Mouse (Mus musculus) stomach, postnatal 0 days (tissue): ENCODE measurements around the gene Lamp1. TPM values are rescaled to one million over a fixed set of nuclear protein-coding genes. Genes with fewer than 3 reads are reported as not detected.
A peak's percentile ranks its signal among the peaks of the same experiment; 100 is the strongest.

Source experiments
- ATAC-seq: fragments of 200-750 bp; cut with Nextera tagmentation; 2 replicates; pipeline ENCODE4 v1.8.0; 2017; ENCODE audit not compliant: low FRiP score, low TSS enrichment
- DNase-seq: peaks from one replicate; pipeline ENCODE4 v3.0.0-alpha.2; 2016; ENCODE audit warnings: low spot score
- H3K27ac ChIP-seq: fragments of 300-500 bp; sonication (generic); replicated peaks from 2 replicates; pipeline ENCODE4 v1.5.1; 2014; ENCODE audit warnings: mild to moderate bottlenecking, control low read depth
- H3K27me3 ChIP-seq: fragments of 300-500 bp; sonication (generic); 2 replicates; pipeline ENCODE4 v1.6.1; 2014; ENCODE audit warnings: low read length; ENCODE audit not compliant: control insufficient read depth, insufficient read depth
- H3K36me3 ChIP-seq: fragments of 300-500 bp; sonication (generic); 2 replicates; pipeline ENCODE4 v1.6.1; 2014; ENCODE audit warnings: low read length, mixed read lengths; ENCODE audit not compliant: control insufficient read depth, insufficient read depth
- H3K4me1 ChIP-seq: fragments of 300-500 bp; sonication (generic); replicated peaks from 2 replicates; pipeline ENCODE4 v1.6.1; 2014; ENCODE audit warnings: antibody characterized with exemption; ENCODE audit not compliant: control insufficient read depth, insufficient read depth
- H3K4me2 ChIP-seq: fragments of 300-500 bp; sonication (generic); replicated peaks from 2 replicates; pipeline ENCODE4 v1.6.1; 2014; ENCODE audit warnings: low read depth, mild to moderate bottlenecking, control low read depth, moderate library complexity
- H3K4me3 ChIP-seq: fragments of 300-500 bp; sonication (generic); 2 replicates; pipeline ENCODE4 v1.5.1; 2014; ENCODE audit warnings: low read depth, low read length, control low read depth
- H3K9ac ChIP-seq: fragments of 300-500 bp; sonication (generic); 2 replicates; pipeline ENCODE4 v1.6.1; 2014; ENCODE audit warnings: mild to moderate bottlenecking, low read length, control low read depth, mixed read lengths
- H3K9me3 ChIP-seq: fragments of 300-500 bp; sonication (generic); 2 replicates; pipeline ENCODE4 v1.6.1; 2016; ENCODE audit warnings: low read length; ENCODE audit not compliant: control insufficient read depth
- CTCF ChIP-seq: IDR thresholded peaks from 2 replicates; pipeline ENCODE4 v1.5.1; 2016; ENCODE audit warnings: antibody characterized with exemption, low read depth, mild to moderate bottlenecking, moderate library complexity
- EP300 ChIP-seq: optimal IDR thresholded peaks from 2 replicates; pipeline ENCODE3; 2016; ENCODE audit warnings: antibody characterized with exemption
- WGBS: fragments of 180-500 bp; shearing (Covaris S2); extraction: QIAGEN DNeasy Blood & Tissue Kit; methylation state at CpG from one replicate; pipeline ENCODE4 v1.1.7; 2014; 5-methylcytosine and 5-hydroxymethylcytosine counted together
- polyA plus RNA-seq: library from polyadenylated mRNA; unstranded; fragments of >200 nt; fragmentation: Nextera tagmentation; extraction: Ambion mirVana; gene quantifications from 2 replicates; pipeline ENCODE4 v1.2.1, GENCODE M21; 2015

The Lamp1 gene
- polyA plus RNA-seq, 1 experiment from 2014 or later = 260 TPM

DNA sequence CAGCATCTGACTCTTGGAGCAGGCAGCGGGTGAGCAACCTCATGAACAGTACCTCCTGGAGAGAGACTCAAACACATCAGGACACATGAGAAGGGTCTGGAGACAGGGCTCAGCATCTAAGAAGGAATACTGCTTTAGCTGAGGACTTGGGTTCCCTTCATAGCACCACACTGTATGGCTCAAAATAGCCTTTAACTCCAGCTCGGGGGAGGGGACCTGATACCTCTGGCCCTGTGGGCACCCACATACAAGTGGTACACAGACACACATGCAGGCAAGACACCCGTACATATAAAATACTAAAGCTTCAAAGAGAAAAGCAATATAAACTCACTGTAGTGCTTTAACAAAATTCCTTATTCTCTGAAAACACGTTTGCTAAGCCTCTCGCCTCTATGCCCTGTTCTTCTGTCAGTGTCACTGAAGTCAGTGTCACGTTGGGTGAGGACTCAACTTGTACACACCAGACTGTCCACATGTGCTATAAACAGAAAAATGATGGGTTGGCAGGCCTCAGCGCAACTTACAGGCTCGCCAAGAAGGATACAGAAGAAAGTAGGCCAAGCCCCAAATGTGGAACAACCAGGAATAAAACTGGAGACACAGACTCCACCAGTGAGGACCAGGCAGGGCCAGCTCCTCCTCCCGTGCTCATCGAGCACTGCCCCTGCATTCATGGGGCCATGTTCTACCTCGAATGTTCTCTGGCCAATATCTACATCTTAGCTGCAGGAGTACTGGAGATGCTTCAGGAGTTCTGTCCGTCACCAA lies 2.4 kb upstream of the Lamp1 start:
- peaks cover 4% of the 10 kb centered on the region for H3K4me1 ChIP-seq
- WGBS = 72% methylated on average over 12 of the region's 12 CpGs
- H3K4me2 ChIP-seq = no peak overlapping the region
- DNase-seq (no peak), ATAC-seq (no peak)
- H3K9ac ChIP-seq = no peak overlapping the region
- no peak overlapping the region for H3K27ac ChIP-seq
- TF ChIP-seq CTCF = no peak
- TF ChIP-seq EP300 = no peak
- H3K27me3 ChIP-seq = no peaks in the 10 kb centered on the region
- no peak overlapping the region for H3K4me3 ChIP-seq
- no peaks in the 10 kb centered on the region for H3K9me3 ChIP-seq
- no peaks in the 10 kb centered on the region for H3K36me3 ChIP-seq

DNA sequence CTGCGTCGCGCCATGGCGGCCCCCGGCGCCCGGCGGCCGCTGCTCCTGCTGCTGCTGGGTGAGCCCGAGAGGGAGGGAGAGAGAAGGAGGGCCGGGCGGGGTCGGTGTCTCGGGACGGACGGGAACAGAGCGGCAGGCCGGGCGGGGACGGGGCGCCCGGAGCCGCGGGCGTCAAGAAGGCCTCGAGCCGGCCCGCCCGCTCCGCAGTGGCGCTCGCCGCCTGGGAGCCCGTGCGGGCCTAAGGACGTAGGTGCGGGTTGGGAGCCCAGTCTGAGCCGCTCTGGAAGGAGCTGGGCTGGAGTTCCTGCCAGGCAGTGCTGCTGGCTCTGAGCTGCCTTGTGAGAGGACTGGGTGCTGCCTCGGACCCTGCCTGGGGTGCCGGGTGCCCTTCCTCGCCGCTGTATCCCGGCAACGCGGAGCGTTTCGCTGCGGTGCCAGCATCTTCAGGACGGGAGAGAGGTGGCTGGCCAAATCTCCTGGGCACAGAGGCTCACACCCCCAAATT lies 468 bp downstream of the Lamp1 start:
- Histone ChIP-seq H3K9me3 (no peaks in the 10 kb centered on the region), H3K4me2 (peak overlapping the region; percentile 75), H3K27me3 (no peaks in the 10 kb centered on the region), H3K27ac (peak overlapping the region; percentile 88), H3K36me3 (no peaks in the 10 kb centered on the region), H3K9ac (peak overlapping the region; percentile 99), H3K4me3 (peak overlapping the region; percentile 97), H3K4me1 (peaks cover 4% of the 10 kb centered on the region)
- DNase-seq (no peak), ATAC-seq (peak; percentile 69)
- TF ChIP-seq EP300 (no peak), CTCF (no peak)
- under 1% methylated on average over 39 of the region's 49 CpGs for WGBS

DNA sequence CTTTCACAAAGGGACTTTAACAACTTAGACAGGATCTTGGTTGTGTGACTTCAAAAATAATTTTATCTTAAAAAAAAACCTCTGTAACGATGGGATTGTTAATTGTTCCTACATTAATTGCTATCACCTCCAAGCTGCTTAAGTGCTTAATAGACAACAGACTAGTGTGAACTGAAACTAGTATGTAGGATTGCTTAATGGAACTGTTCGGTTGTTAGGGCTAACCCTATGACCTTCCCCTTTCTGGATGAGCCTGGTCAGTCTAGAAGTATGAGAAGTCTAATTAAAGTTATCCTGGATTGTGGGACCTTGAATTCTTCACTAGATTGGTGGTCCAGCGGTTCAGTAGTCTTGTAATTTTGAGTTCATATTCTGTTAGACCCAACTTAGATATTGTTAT lies 1.7 kb downstream of the Lamp1 start:
- WGBS = 69% methylated on average over 3 of the region's 3 CpGs
- H3K4me3 ChIP-seq = no peak overlapping the region

DNA sequence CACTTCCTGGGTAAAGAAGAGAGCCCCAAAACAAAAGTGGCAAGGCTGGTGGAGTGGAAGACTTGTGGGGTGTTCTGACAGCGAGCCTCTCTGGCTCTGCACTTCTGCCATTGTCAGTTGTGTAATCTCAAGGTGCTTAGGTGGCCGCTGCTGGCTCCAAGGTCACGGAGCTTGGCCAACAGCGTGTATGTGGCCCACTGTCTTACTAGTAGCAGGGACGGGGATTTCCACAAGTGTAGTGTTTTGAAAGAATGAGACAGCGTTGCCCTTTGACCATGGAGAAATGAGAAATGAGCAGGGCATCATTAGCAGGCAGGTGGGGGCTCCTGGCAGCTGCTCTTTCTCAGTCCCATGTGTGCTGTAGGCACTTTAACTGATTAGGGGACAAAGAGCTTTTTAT lies 3.1 kb downstream of the Lamp1 start:
- Histone ChIP-seq H3K4me1 (peaks cover 4% of the 10 kb centered on the region), H3K4me2 (no peak overlapping the region), H3K4me3 (no peak overlapping the region), H3K9me3 (no peaks in the 10 kb centered on the region), H3K27ac (no peak overlapping the region), H3K9ac (no peak overlapping the region), H3K27me3 (no peaks in the 10 kb centered on the region), H3K36me3 (peaks cover 4% of the 10 kb centered on the region)
- TF ChIP-seq CTCF = no peak
- no peak for TF ChIP-seq EP300
- 75% methylated on average over 6 of the region's 6 CpGs for WGBS
- no peak for ATAC-seq
- DNase-seq = no peak

More for the DNA sequence above, 1.7 kb downstream of the Lamp1 start:
- Histone ChIP-seq H3K9me3 (no peaks in the 10 kb centered on the region), H3K4me1 (peaks cover 4% of the 10 kb centered on the region), H3K27me3 (no peaks in the 10 kb centered on the region), H3K27ac (no peak overlapping the region), H3K9ac (peak overlapping the region; percentile 99; the same call in 1 of the 2 replicates), H3K36me3 (no peaks in the 10 kb centered on the region), H3K4me2 (0 out of 2 replicates have a peak overlapping the region, but pooled peaks have one; percentile 75)
- ATAC-seq = no peak
- no peak for DNase-seq
- TF ChIP-seq EP300 (no peak), CTCF (no peak)

DNA sequence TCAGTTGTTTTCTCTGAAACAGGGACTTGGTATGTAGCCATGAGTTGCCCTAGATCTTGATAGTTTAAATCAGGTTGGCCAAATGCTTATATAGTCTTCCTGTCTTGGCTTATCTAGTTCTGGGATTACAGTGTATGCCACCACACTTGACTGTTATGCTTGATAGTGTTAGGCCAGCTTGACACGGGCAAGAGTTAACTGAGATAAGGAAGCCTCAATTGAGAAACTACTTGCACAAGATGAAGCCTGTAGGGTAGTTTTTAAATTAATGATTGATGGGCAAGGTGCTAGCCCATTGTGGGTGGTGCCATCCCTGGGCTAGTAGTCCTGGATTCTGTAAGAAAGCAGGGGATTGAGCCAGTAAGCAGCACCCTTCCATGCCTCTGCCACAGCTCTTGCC lies 4.6 kb downstream of the Lamp1 start:
- Histone ChIP-seq H3K9me3 (no peaks in the 10 kb centered on the region), H3K4me3 (no peak overlapping the region), H3K9ac (no peak overlapping the region), H3K27ac (no peak overlapping the region), H3K4me1 (peaks cover 4% of the 10 kb centered on the region), H3K27me3 (no peaks in the 10 kb centered on the region), H3K4me2 (no peak overlapping the region), H3K36me3 (peaks cover 13% of the 10 kb centered on the region)
- WGBS = 86% methylated on average over 1 of the region's 1 CpGs
- TF ChIP-seq CTCF (no peak), EP300 (no peak)
- DNase-seq = no peak
- no peak for ATAC-seq

DNA sequence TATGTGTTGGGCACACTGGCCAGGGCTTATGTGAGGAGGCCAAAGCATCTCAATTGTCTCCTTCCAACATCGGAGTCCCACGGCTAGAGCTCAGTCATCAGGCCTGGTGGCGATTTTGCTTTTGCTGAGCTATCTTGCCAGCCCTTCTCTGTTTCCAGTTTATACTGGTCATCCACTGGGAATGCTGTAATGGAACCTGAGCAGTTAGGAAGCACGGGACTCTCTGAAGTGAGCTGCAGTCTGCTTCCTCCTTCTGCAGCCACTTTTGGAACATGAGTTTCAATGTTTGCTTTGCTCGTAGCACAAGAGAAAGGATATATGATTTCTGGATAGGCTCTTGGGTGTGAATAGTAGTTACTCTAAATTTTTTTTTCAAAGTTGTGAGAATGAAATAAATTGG lies 5.4 kb downstream of the Lamp1 start:
- Histone ChIP-seq H3K4me1 (peaks cover 4% of the 10 kb centered on the region), H3K27me3 (no peaks in the 10 kb centered on the region), H3K9me3 (no peaks in the 10 kb centered on the region), H3K9ac (no peak overlapping the region), H3K4me2 (no peak overlapping the region), H3K36me3 (peaks cover 18% of the 10 kb centered on the region), H3K4me3 (no peak overlapping the region), H3K27ac (no peak overlapping the region)
- WGBS = 79% methylated on average over 5 of the region's 5 CpGs
- no peak for ATAC-seq
- TF ChIP-seq EP300 = no peak
- no peak for TF ChIP-seq CTCF
- no peak for DNase-seq
